Comparison of ENCODE assay signal across 17 mouse cellular contexts in the genomic region with DNA sequence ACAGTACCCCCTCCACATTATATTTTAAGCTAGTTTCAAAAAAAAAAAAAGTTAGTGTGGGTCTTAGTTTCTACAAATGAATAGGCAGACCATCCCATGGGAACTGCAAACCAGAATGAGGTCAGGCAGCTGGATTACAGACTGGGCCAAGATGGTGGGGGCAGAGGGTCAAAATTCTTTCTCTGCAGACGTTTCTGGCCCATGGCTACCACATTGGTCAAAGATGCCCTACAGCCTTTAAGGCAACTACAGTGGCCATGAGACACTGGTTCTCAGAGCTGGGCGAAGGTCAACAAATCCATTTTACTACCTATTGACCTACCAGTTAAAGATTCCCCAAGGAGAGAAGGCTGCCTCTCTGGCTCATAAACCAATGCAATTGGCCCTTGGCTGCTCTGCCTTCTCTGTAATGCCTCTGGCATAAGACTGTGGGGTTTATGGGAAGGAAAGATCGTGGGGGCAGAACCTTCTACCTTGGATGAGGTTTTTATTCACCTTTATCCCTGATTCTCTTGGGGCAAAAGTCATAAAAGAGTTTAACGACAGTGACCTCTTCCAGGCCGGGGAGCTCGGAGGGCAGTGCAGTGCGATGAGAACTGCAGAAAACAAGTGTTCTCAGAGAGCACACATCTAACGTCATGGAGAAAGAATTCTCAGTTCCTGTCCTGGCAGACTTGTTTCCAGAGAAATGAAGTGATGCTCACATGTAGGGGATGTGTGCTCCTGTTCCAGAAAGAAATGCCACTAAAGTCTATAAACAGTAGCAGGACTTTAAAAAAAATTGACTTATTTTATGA. TPM values are rescaled to one million over a fixed set of nuclear protein-coding genes. Genes with fewer than 3 reads are reported as not detected.
DNase-seq lines count a peak whose midpoint lies in the region; ATAC-seq and TF ChIP-seq lines count a peak whose summit lies in the region.
"Had no signal": no experiment of that assay in that cellular context is flagged by ENCODE, and none has a peak within 500 bp of the region (broad histone marks: within the 10 kb centered on the region; RNA-seq: fewer than 3 reads in every experiment).

No protein-coding gene starts in this region.

- peak; percentile 95 for DNase-seq in heart, adult 11 months
- DNase-seq in midbrain, embryonic 11.5 days (ENCODE audit: low spot score, missing footprints) = peak; percentile 47
- no peak for DNase-seq in midbrain, embryonic 14.5 days
- DNase-seq in kidney, postnatal 0 days (ENCODE audit: low spot score) = peak; percentile 35
- no peak for DNase-seq in right cerebral cortex, postnatal 10 days (ENCODE audit: low spot score in 2 of 2)
- no peak for DNase-seq in forebrain, embryonic 10.5 days (ENCODE audit: extremely low spot score, low spot score)
- DNase-seq in layer of hippocampus, adult 11-12 months (ENCODE audit: low spot score) = no peak
- DNase-seq: cerebellum, postnatal 25 days; liver had no signal

- no peak overlapping the region for H3K27ac ChIP-seq in heart, embryonic 11.5 days (ENCODE audit: low read depth, low read length)
- H3K27ac ChIP-seq in midbrain, embryonic 11.5 days (ENCODE audit: low read depth, low read length) = no peak overlapping the region
- H3K27ac ChIP-seq in midbrain, embryonic 14.5 days (replicated peaks; ENCODE audit: low read depth, low read length) = no peak overlapping the region
- peak overlapping the region; percentile 10; the same call in 1 of the 2 replicates for H3K27ac ChIP-seq in kidney, postnatal 0 days
- no peak overlapping the region for H3K27ac ChIP-seq in forebrain, embryonic 10.5 days
- H3K27ac ChIP-seq: heart, embryonic 13.5 days; midbrain, embryonic 10.5 days had no signal

- whole genome bisulfite sequencing in heart, embryonic 11.5 days (ENCODE audit: insufficient replicate concordance) = 70% methylated on average over 8 of the region's 8 CpGs
- WGBS in midbrain, embryonic 11.5 days = 82% methylated on average over 8 of the region's 8 CpGs
- 86% methylated on average over 8 of the region's 8 CpGs for WGBS in midbrain, embryonic 14.5 days
- WGBS in kidney, postnatal 0 days = 29% methylated on average over 8 of the region's 8 CpGs
- WGBS in forebrain, embryonic 10.5 days = 83% methylated on average over 8 of the region's 8 CpGs

- no peak overlapping the region for H3K9ac ChIP-seq in heart, embryonic 11.5 days (ENCODE audit: low read depth, low read length)
- no peak overlapping the region for H3K9ac ChIP-seq in midbrain, embryonic 11.5 days (ENCODE audit: low read length)
- H3K9ac ChIP-seq in midbrain, embryonic 14.5 days (replicated peaks; ENCODE audit: low read length) = no peak overlapping the region
- no peak overlapping the region for H3K9ac ChIP-seq in kidney, postnatal 0 days (ENCODE audit: low read depth, low read length)
- H3K9ac ChIP-seq: heart, embryonic 13.5 days had no signal

- H3K36me3 ChIP-seq in heart, embryonic 11.5 days (ENCODE audit: control insufficient read depth, insufficient read depth, low read length) = no peaks in the 10 kb centered on the region
- H3K36me3 ChIP-seq in midbrain, embryonic 11.5 days (ENCODE audit: control insufficient read depth, insufficient read depth, low read length) = no peaks in the 10 kb centered on the region
- no peaks in the 10 kb centered on the region for H3K36me3 ChIP-seq in midbrain, embryonic 14.5 days (ENCODE audit: control insufficient read depth, insufficient read depth, low read length)
- no peaks in the 10 kb centered on the region for H3K36me3 ChIP-seq in kidney, postnatal 0 days (ENCODE audit: insufficient read depth, low read length)
- H3K36me3 ChIP-seq in forebrain, embryonic 10.5 days (replicated peaks) = no peaks in the 10 kb centered on the region
- H3K36me3 ChIP-seq: G1E; heart, embryonic 13.5 days; midbrain, embryonic 10.5 days had no signal

- H3K4me2 ChIP-seq in heart, embryonic 11.5 days = no peak overlapping the region
- H3K4me2 ChIP-seq in midbrain, embryonic 11.5 days = no peak overlapping the region
- H3K4me2 ChIP-seq in midbrain, embryonic 14.5 days (ENCODE audit: low read length) = no peak overlapping the region
- no peak overlapping the region for H3K4me2 ChIP-seq in kidney, postnatal 0 days (ENCODE audit: low read length)
- H3K4me2 ChIP-seq: heart, embryonic 13.5 days had no signal

- no peak for ATAC-seq in heart, embryonic 11.5 days (replicated peaks; ENCODE audit: insufficient number of reproducible peaks, low FRiP score, low TSS enrichment)
- no peak for ATAC-seq in midbrain, embryonic 11.5 days (ENCODE audit: low FRiP score)
- ATAC-seq in midbrain, embryonic 14.5 days (ENCODE audit: low FRiP score, low TSS enrichment) = no peak
- peak; percentile 80 for ATAC-seq in kidney, postnatal 0 days (replicated peaks; ENCODE audit: low FRiP score, low read depth)
- ATAC-seq: forebrain, embryonic 16.5 days; hindbrain, embryonic 16.5 days had no signal

- no peaks in the 10 kb centered on the region for H3K4me1 ChIP-seq in heart, embryonic 11.5 days (ENCODE audit: control insufficient read depth, insufficient read depth, low read length)
- H3K4me1 ChIP-seq in midbrain, embryonic 11.5 days (ENCODE audit: control insufficient read depth, insufficient read depth, low read length) = no peaks in the 10 kb centered on the region
- no peaks in the 10 kb centered on the region for H3K4me1 ChIP-seq in midbrain, embryonic 14.5 days (ENCODE audit: control insufficient read depth, insufficient read depth, low read length)
- no peaks in the 10 kb centered on the region for H3K4me1 ChIP-seq in kidney, postnatal 0 days (replicated peaks; ENCODE audit: insufficient read depth, low read length)
- H3K4me1 ChIP-seq in forebrain, embryonic 10.5 days = peaks cover 7% of the 10 kb centered on the region
- H3K4me1 ChIP-seq: heart, embryonic 13.5 days had no signal

- no peaks in the 10 kb centered on the region for H3K27me3 ChIP-seq in heart, embryonic 11.5 days (ENCODE audit: control insufficient read depth, insufficient read depth, low read length)
- no peaks in the 10 kb centered on the region for H3K27me3 ChIP-seq in midbrain, embryonic 11.5 days (ENCODE audit: control insufficient read depth, insufficient read depth, low read length)
- no peaks in the 10 kb centered on the region for H3K27me3 ChIP-seq in midbrain, embryonic 14.5 days (ENCODE audit: control insufficient read depth, insufficient read depth, low read length)
- H3K27me3 ChIP-seq in kidney, postnatal 0 days (ENCODE audit: insufficient read depth, low read length) = no peaks in the 10 kb centered on the region
- H3K27me3 ChIP-seq in forebrain, embryonic 10.5 days (ENCODE audit: poor library complexity, severe bottlenecking) = no peaks in the 10 kb centered on the region
- H3K27me3 ChIP-seq: heart, embryonic 13.5 days had no signal

- TF ChIP-seq CTCF in kidney, postnatal 0 days (IDR thresholded peaks at IDR 0.05; ENCODE audit: low read depth) = no peak

- H3K4me3 ChIP-seq in heart, embryonic 11.5 days (ENCODE audit: low read depth, low read length) = no peak overlapping the region
- no peak overlapping the region for H3K4me3 ChIP-seq in midbrain, embryonic 11.5 days (ENCODE audit: low read depth, low read length)
- no peak overlapping the region for H3K4me3 ChIP-seq in midbrain, embryonic 14.5 days (replicated peaks; ENCODE audit: low read depth, low read length)
- H3K4me3 ChIP-seq in kidney, postnatal 0 days (replicated peaks; ENCODE audit: low read depth, low read length) = no peak overlapping the region
- no peak overlapping the region for H3K4me3 ChIP-seq in forebrain, embryonic 10.5 days
- H3K4me3 ChIP-seq: heart, embryonic 13.5 days; midbrain, embryonic 10.5 days had no signal

- no peaks in the 10 kb centered on the region for H3K9me3 ChIP-seq in heart, embryonic 11.5 days (replicated peaks; ENCODE audit: control insufficient read depth, low read length)
- H3K9me3 ChIP-seq in midbrain, embryonic 11.5 days (ENCODE audit: control insufficient read depth, low read length) = no peaks in the 10 kb centered on the region
- H3K9me3 ChIP-seq in midbrain, embryonic 14.5 days (ENCODE audit: control insufficient read depth, low read length) = no peaks in the 10 kb centered on the region
- H3K9me3 ChIP-seq in kidney, postnatal 0 days (replicated peaks; ENCODE audit: low read length) = no peaks in the 10 kb centered on the region
- H3K9me3 ChIP-seq in forebrain, embryonic 10.5 days = no peaks in the 10 kb centered on the region
- H3K9me3 ChIP-seq: G1E; heart, embryonic 13.5 days; midbrain, embryonic 10.5 days had no signal

RNA-seq across cellular contexts. Expression of gene Mat2a, which starts 26.2 kb away (rescaled TPM):
- polyA plus RNA-seq in heart, embryonic 11.5 days (2014; fragmentation: Nextera tagmentation; extraction: Ambion mirVana) = 321 and 349 TPM in 2 replicates
- 463 and 499 TPM in 2 replicates for polyA plus RNA-seq in midbrain, embryonic 11.5 days (2014; fragmentation: Nextera tagmentation; extraction: Ambion mirVana)
- polyA plus RNA-seq in midbrain, embryonic 14.5 days (2014; fragmentation: Nextera tagmentation; extraction: Ambion mirVana) = 318 and 413 TPM in 2 replicates
- 320 and 335 TPM in 2 replicates for polyA plus RNA-seq in kidney, postnatal 0 days (2015; fragmentation: Nextera tagmentation; extraction: Ambion mirVana)
- 490 and 511 TPM in 2 replicates for polyA plus RNA-seq in forebrain, embryonic 10.5 days (2016; fragmentation: Nextera tagmentation; extraction: Ambion mirVana)

RNA-seq across cellular contexts. Expression of gene Ggcx, which starts 51.5 kb away (rescaled TPM):
- 23.9 and 27.1 TPM in 2 replicates for polyA plus RNA-seq in heart, embryonic 11.5 days (2014; fragmentation: Nextera tagmentation; extraction: Ambion mirVana)
- 9.4 and 12.2 TPM in 2 replicates for polyA plus RNA-seq in midbrain, embryonic 11.5 days (2014; fragmentation: Nextera tagmentation; extraction: Ambion mirVana)
- 5.8 and 8.0 TPM in 2 replicates for polyA plus RNA-seq in midbrain, embryonic 14.5 days (2014; fragmentation: Nextera tagmentation; extraction: Ambion mirVana)
- 19.1 and 21.7 TPM in 2 replicates for polyA plus RNA-seq in kidney, postnatal 0 days (2015; fragmentation: Nextera tagmentation; extraction: Ambion mirVana)
- 16.8 and 19.0 TPM in 2 replicates for polyA plus RNA-seq in forebrain, embryonic 10.5 days (2016; fragmentation: Nextera tagmentation; extraction: Ambion mirVana)

RNA-seq across cellular contexts. Expression of gene Sh2d6, which starts 55.9 kb away (rescaled TPM):
- polyA plus RNA-seq in heart, embryonic 11.5 days (2014; fragmentation: Nextera tagmentation; extraction: Ambion mirVana) = not detected in 2 replicates
- 0.41 TPM in 1 of 2 replicates, not detected in the other for polyA plus RNA-seq in midbrain, embryonic 11.5 days (2014; fragmentation: Nextera tagmentation; extraction: Ambion mirVana)
- 0.98 and 1.1 TPM in 2 replicates for polyA plus RNA-seq in midbrain, embryonic 14.5 days (2014; fragmentation: Nextera tagmentation; extraction: Ambion mirVana)
- 0.10 TPM in 1 of 2 replicates, not detected in the other for polyA plus RNA-seq in kidney, postnatal 0 days (2015; fragmentation: Nextera tagmentation; extraction: Ambion mirVana)
- 0.11 and 0.30 TPM in 2 replicates for polyA plus RNA-seq in forebrain, embryonic 10.5 days (2016; fragmentation: Nextera tagmentation; extraction: Ambion mirVana)
- polyA plus RNA-seq: embryonic facial prominence, embryonic 14.5 days; G1E; neural tube, embryonic 11.5 days had no signal

Comparison
In these comparisons a context has a peak if more than half of its experiments do, and no peak if none do; other contexts are left out.
1. DNase-seq: peak in heart, adult 11 months (single experiment), midbrain, embryonic 11.5 days (single experiment) and kidney, postnatal 0 days (single experiment); none in midbrain, embryonic 14.5 days (single experiment), right cerebral cortex, postnatal 10 days (0 of 2), forebrain, embryonic 10.5 days (single experiment) and layer of hippocampus, adult 11-12 months (single experiment).